Mouse (Mus musculus) lung, adult 2 months (tissue): Measurements from ENCODE around the gene Colgalt2.

Source experiments
- CTCF ChIP-seq: fragments of 200-500 bp; IDR thresholded peaks from 2 replicates; pipeline ENCODE4 v1.5.1; 2011; ENCODE audit warnings: mild to moderate bottlenecking, low read length, control low read depth; ENCODE audit not compliant: insufficient read depth
- POLR2A ChIP-seq: fragments of 200-500 bp; IDR thresholded peaks from 2 replicates; pipeline ENCODE4 v1.6.1; 2011; ENCODE audit warnings: low read depth, mild to moderate bottlenecking, control low read depth, low read length, borderline replicate concordance; ENCODE audit errors: extremely low read depth

DNA sequence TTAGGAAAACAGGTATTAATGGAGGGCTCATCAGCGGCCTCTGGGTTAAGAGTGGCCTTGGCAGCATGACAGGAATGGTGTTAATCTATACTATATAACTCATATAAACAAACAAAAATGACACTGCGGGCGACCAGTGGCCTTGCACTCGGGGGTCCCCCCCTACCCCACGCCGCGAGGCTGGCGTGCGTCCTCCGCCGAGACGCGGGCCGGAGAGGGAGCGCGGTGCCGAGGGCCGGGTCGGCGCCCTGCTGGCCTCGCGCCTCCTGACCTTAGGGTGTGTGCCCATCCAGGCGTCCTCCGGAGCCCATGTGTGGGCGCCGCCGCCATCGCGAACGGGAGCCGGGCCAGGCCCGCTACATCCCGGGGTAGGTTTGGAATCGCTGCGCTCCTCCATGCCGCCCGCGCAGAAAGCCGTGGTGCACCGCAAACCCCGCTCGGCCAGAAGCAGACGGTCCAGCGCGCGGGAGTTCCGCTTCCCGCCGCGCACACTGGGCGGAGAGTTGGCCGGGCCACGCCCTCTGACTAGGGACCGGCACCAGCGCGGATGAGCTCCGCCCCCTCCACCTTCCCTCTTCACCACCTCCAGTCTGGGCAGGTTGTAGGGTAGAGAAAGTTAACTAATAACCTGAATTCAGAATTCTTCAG, 13.3 kb upstream of the Colgalt2 start, which contains the start of gene Tsen15:
- TF ChIP-seq CTCF = no peak
- peak; percentile 40; the same call in 1 of the 2 replicates for TF ChIP-seq POLR2A
